Mouse (Mus musculus): ENCODE results near the gene Polr3c. TPM values are rescaled to one million over a fixed set of nuclear protein-coding genes. Genes with fewer than 3 reads are reported as not detected.
A peak's percentile ranks its signal among the peaks of the same experiment; 100 is the strongest.

Polr3c gene
- polyA plus RNA-seq, 1 experiment from 2014 or later = 20.3 TPM

DNA sequence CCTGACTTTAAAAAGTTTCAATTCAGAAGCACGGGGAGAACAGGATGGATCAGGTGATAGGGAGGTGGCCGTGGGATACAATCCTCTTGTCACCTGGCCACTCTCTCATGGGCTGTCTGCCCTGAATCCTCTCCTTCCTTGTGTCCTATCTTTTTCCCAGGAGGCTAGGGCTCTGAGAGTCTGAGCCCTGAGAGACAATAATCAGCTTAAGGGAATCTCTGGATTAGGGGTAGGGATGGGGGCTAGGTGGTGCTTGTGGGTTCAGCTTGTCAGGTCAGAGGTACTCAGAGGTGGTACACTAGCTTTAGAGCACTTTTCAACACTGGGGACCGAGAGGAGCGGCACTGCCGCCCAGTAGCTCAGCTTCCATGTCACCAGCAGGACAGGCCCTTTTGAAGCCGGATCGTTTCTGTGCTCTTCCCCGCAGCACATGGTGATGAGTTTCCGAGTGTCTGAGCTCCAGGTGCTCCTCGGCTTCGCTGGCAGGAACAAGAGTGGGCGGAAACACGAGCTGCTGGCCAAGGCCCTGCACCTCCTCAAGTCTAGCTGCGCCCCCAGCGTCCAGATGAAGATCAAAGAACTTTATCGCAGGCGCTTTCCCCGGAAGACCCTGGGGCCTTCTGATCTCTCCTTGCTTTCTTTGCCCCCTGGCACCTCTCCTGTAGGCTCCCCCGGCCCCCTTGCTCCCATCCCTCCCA lies 28.3 kb downstream of the Polr3c start:
- TF ChIP-seq CTCF (IDR thresholded peaks at IDR 0.05; ENCODE audit: low read depth) (peak; percentile 13; the same call in 1 of the 2 replicates), EP300 (optimal IDR thresholded peaks at IDR 0.05) (no peak)
- Histone ChIP-seq H3K9me3 (ENCODE audit: control insufficient read depth, low read length) (no peaks in the 10 kb centered on the region), H3K27me3 (ENCODE audit: control insufficient read depth, insufficient read depth, low read length) (no peaks in the 10 kb centered on the region), H3K4me2 (replicated peaks; ENCODE audit: low read depth) (no peak overlapping the region), H3K4me3 (ENCODE audit: low read depth, low read length) (no peak overlapping the region), H3K9ac (ENCODE audit: low read length) (no peak overlapping the region), H3K36me3 (ENCODE audit: control insufficient read depth, insufficient read depth, low read length) (peaks cover 20% of the 10 kb centered on the region), H3K4me1 (replicated peaks; ENCODE audit: control insufficient read depth, insufficient read depth) (no peaks in the 10 kb centered on the region; the same call in 1 of the 2 replicates), H3K27ac (replicated peaks) (no peak overlapping the region)
- DNase-seq (ENCODE audit: low spot score) = no peak
- no peak for ATAC-seq (ENCODE audit: low FRiP score, low TSS enrichment)
- WGBS = 54% methylated on average over 19 of the region's 19 CpGs

DNA sequence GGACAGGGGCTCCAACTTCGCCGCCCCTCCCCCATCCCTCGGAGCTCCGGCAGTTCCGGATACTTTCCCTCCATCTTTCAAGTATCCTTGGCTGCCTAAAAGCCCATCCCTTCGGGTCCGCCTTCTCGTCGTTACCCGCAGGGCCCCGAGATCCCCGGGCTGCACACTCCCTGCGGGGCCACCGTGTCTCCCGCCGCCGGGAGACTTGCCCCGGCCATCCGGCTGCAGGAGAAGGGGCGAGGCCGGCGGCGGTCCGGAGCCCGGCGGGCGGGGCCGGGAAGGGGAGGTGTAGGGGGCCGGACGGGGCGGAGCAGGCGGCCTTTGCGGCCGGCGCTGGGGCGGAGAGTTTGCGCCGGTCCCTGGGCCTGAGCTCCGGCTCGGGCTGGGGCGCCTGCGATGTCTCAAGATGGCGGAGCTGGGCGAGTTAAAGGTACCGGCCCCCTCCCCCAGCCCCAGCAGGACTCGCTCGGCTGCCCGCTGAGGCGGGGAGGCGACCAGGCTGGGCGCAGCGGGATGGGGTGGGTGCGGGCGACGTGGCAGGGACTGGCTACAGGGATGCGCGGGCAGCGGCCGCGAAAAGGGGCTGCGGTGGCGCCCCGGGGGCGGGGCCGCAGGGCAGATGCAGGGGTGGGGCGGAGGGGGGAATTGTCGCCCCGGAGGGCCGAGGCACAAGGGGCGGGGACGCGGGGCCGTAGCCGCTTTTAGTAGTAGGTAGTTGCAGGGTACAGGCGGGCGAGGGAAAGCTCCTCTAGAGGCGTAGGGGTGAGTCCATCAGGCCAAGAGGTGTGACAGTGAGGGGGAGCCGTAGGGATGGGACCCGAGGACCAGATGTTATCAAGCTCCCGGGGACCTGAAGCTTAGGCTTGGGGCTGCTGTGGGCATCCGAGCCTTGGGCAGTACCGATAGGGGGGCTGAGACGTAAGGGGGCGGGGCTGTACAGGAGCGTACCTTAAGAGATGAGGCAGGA lies 30.4 kb downstream of the Polr3c start:
- WGBS = 1% methylated on average over 77 of the region's 85 CpGs
- Histone ChIP-seq H3K27ac (replicated peaks) (peak overlapping the region; percentile 83), H3K4me1 (replicated peaks; ENCODE audit: control insufficient read depth, insufficient read depth) (no peaks in the 10 kb centered on the region; the same call in 1 of the 2 replicates), H3K4me3 (ENCODE audit: low read depth, low read length) (peak overlapping the region; percentile 78), H3K27me3 (ENCODE audit: control insufficient read depth, insufficient read depth, low read length) (no peaks in the 10 kb centered on the region), H3K36me3 (ENCODE audit: control insufficient read depth, insufficient read depth, low read length) (peaks cover 11% of the 10 kb centered on the region), H3K9me3 (ENCODE audit: control insufficient read depth, low read length) (no peaks in the 10 kb centered on the region), H3K9ac (ENCODE audit: low read length) (peak overlapping the region; percentile 83), H3K4me2 (replicated peaks; ENCODE audit: low read depth) (peak overlapping the region; percentile 78)
- no peak for TF ChIP-seq CTCF (IDR thresholded peaks at IDR 0.05; ENCODE audit: low read depth)
- TF ChIP-seq EP300 (optimal IDR thresholded peaks at IDR 0.05) = no peak
- DNase-seq (ENCODE audit: low spot score) = peak; percentile 95
- peak; percentile 95 for ATAC-seq (ENCODE audit: low FRiP score, low TSS enrichment)

DNA sequence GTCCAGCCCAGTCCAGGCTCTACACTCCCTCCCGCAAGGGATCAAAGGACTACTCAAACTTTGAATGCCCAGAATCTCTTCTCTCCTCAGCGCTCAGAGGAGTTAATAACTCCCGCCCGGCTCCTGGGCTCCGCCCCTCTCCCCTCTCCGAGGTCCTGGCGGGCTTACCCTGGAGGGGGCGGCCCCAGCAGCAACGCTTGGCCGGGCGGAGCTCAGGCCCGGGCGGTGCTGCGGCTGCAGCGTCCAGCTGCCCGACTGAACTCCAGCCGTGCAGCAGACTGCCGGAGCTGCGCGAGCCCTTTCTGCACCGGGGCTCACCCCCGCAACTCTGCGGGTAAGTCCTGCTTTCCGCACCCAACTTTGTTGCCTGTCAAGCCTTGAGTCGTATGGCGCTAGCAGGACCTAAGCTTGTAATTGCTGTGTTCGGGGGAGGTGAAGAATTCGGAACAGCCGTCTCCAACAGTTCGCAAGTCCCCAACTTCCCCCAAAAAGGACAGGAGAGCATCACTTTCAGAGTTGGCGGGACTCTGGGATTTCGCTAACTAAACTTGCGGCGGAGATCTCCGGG lies 31.1 kb downstream of the Polr3c start, which contains the start of gene Pias3:
Gene Pias3 (plus strand): TSS at position 187 of the 568 bp plus-strand sequence.
- Histone ChIP-seq H3K27me3 (ENCODE audit: control insufficient read depth, insufficient read depth, low read length) (no peaks in the 10 kb centered on the region), H3K9me3 (ENCODE audit: control insufficient read depth, low read length) (no peaks in the 10 kb centered on the region), H3K4me2 (replicated peaks; ENCODE audit: low read depth) (peak within 1 kb of the TSS; percentile 78), H3K4me3 (ENCODE audit: low read depth, low read length) (peak within 1 kb of the TSS; percentile 78), H3K36me3 (ENCODE audit: control insufficient read depth, insufficient read depth, low read length) (peaks cover 4% of the 10 kb centered on the region; the same call in 1 of the 2 replicates), H3K9ac (ENCODE audit: low read length) (peak within 1 kb of the TSS; percentile 83), H3K4me1 (replicated peaks; ENCODE audit: control insufficient read depth, insufficient read depth) (no peaks in the 10 kb centered on the region; the same call in 1 of the 2 replicates), H3K27ac (replicated peaks) (peak within 1 kb of the TSS; percentile 83)
- TF ChIP-seq CTCF (IDR thresholded peaks at IDR 0.05; ENCODE audit: low read depth) (0 out of 2 replicates have a peak, but pooled peaks have one; percentile 6), EP300 (optimal IDR thresholded peaks at IDR 0.05) (no peak)
- peak; percentile 90 for ATAC-seq (ENCODE audit: low FRiP score, low TSS enrichment)
- WGBS = under 1% methylated on average over 35 of the region's 35 CpGs
- DNase-seq (ENCODE audit: low spot score) = peak; percentile 91

DNA sequence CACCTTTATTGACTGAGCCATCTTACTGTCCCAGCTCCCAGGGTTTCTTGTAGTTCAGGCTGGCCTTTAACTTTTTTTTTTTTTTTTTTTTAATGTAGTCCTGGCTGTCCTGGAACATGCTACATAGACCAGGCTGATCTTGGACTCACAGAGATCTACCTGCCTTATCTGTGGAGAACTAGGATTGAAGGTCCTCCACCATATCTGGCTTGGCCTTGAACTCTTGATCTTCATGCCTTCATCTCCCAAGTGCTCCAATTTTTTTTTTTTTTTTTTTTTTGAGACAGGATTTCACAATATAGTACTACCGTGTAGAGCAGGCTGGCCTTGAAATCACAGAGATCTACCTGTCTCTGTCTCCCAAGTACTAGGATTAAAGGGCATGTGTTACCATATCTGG lies 33.8 kb downstream of the Polr3c start:
- H3K36me3 ChIP-seq (ENCODE audit: control insufficient read depth, insufficient read depth, low read length) = no peaks in the 10 kb centered on the region
- H3K27me3 ChIP-seq (ENCODE audit: control insufficient read depth, insufficient read depth, low read length) = no peaks in the 10 kb centered on the region
- no peaks in the 10 kb centered on the region for H3K9me3 ChIP-seq (ENCODE audit: control insufficient read depth, low read length)
- DNase-seq (ENCODE audit: low spot score) (no peak), ATAC-seq (ENCODE audit: low FRiP score, low TSS enrichment) (no peak)
- H3K4me1 ChIP-seq (replicated peaks; ENCODE audit: control insufficient read depth, insufficient read depth) = no peaks in the 10 kb centered on the region; the same call in 1 of the 2 replicates
- H3K4me3 ChIP-seq (ENCODE audit: low read depth, low read length) = no peak overlapping the region
- no peak overlapping the region for H3K27ac ChIP-seq (replicated peaks)
- H3K9ac ChIP-seq (ENCODE audit: low read length) = no peak overlapping the region
- no peak overlapping the region for H3K4me2 ChIP-seq (replicated peaks; ENCODE audit: low read depth)
- 71% methylated on average over 1 of the region's 1 CpGs for WGBS
- no peak for TF ChIP-seq EP300 (optimal IDR thresholded peaks at IDR 0.05)
- TF ChIP-seq CTCF (IDR thresholded peaks at IDR 0.05; ENCODE audit: low read depth) = no peak

DNA sequence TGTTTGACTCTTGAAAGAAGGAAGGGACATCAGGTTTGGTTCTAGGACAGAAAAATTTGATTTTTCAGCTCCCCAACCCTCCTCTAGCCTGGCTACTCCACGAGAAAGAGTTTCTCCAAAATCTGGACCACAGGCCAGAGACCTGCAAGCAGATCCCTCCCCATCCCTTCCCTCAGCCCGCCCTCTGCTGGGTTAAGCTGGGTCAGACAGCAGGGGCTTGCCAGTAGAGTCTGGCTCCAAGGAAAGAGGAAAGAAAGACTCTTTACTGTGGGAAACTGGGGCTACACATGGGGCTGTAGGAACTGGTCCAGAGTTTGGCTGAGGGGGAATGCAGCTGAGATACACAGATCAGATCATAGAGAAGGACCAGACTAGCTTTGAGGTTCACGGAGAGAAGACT lies 34.9 kb downstream of the Polr3c start:
- DNase-seq (ENCODE audit: low spot score) (peak; percentile 45), ATAC-seq (ENCODE audit: low FRiP score, low TSS enrichment) (no peak)
- Histone ChIP-seq H3K4me1 (replicated peaks; ENCODE audit: control insufficient read depth, insufficient read depth) (no peaks in the 10 kb centered on the region; the same call in 1 of the 2 replicates), H3K9me3 (ENCODE audit: control insufficient read depth, low read length) (no peaks in the 10 kb centered on the region), H3K9ac (ENCODE audit: low read length) (no peak overlapping the region), H3K4me3 (ENCODE audit: low read depth, low read length) (no peak overlapping the region), H3K27ac (replicated peaks) (no peak overlapping the region), H3K36me3 (ENCODE audit: control insufficient read depth, insufficient read depth, low read length) (no peaks in the 10 kb centered on the region), H3K4me2 (replicated peaks; ENCODE audit: low read depth) (no peak overlapping the region), H3K27me3 (ENCODE audit: control insufficient read depth, insufficient read depth, low read length) (no peaks in the 10 kb centered on the region)
- 20% methylated on average over 3 of the region's 3 CpGs for WGBS
- TF ChIP-seq EP300 (optimal IDR thresholded peaks at IDR 0.05) (no peak), CTCF (IDR thresholded peaks at IDR 0.05; ENCODE audit: low read depth) (peak; percentile 70)
